Mouse (Mus musculus) ES-E14 (cell line): ENCODE data around the gene Lrrc8e. TPM values are rescaled to one million over a fixed set of nuclear protein-coding genes. Genes with fewer than 3 reads are reported as not detected.

ENCODE experiments used
- DNase-seq: peaks from one replicate; pipeline ENCODE4 v3.0.0-alpha.2; 2013; ENCODE audit warnings: low read depth, low spot score
- H3K27ac ChIP-seq: 2 replicates; pipeline ENCODE4 v1.5.1; 2012; ENCODE audit warnings: low read depth, mild to moderate bottlenecking, low read length, moderate library complexity, mixed read lengths; ENCODE audit not compliant: poor library complexity, insufficient read depth, severe bottlenecking
- H3K36me3 ChIP-seq: 2 replicates; pipeline ENCODE4 v1.6.1; 2012; ENCODE audit warnings: mild to moderate bottlenecking, low read length, moderate library complexity, mixed read lengths; ENCODE audit not compliant: control insufficient read depth, poor library complexity, insufficient read depth, severe bottlenecking
- H3K4me1 ChIP-seq, 2 experiments: fragments of 150-350 bp in 1 of 2; sonication (generic) in 1 of 2; 2 replicates each; pipeline ENCODE4 v1.6.1; 2012; ENCODE audit warnings: low read length in 2 of 2, mild to moderate bottlenecking in 1 of 2, mixed read lengths in 1 of 2; ENCODE audit not compliant: control insufficient read depth in 2 of 2, insufficient read depth in 2 of 2, poor library complexity in 1 of 2
- H3K4me3 ChIP-seq, 2 experiments: fragments of 150-350 bp in 1 of 2; sonication (generic) in 1 of 2; 2 replicates each; pipeline ENCODE4 v1.5.1; 2012; ENCODE audit warnings: low read length in 2 of 2, low read depth in 1 of 2, mild to moderate bottlenecking in 1 of 2, mixed read lengths in 1 of 2; ENCODE audit not compliant: insufficient read depth in 1 of 2, poor library complexity in 1 of 2, severe bottlenecking in 1 of 2
- H3K9ac ChIP-seq: 2 replicates; pipeline ENCODE4 v1.6.1; 2012; ENCODE audit warnings: low read depth, mild to moderate bottlenecking, low read length, mixed read lengths; ENCODE audit not compliant: poor library complexity, insufficient read depth, severe bottlenecking
- H3K9me3 ChIP-seq: fragments of 150-350 bp; sonication (generic); 2 replicates; pipeline ENCODE4 v1.6.1; 2012; ENCODE audit warnings: low read depth, mild to moderate bottlenecking, low read length; ENCODE audit not compliant: control insufficient read depth, insufficient read depth
- CHD2 ChIP-seq: IDR thresholded peaks from 2 replicates; pipeline ENCODE4 v1.6.1; 2014; ENCODE audit warnings: mild to moderate bottlenecking, low read depth, low read length, inconsistent platforms
- HCFC1 ChIP-seq: IDR thresholded peaks from 2 replicates; pipeline ENCODE4 v1.6.1; 2012; ENCODE audit warnings: low read length, inconsistent platforms, borderline replicate concordance; ENCODE audit not compliant: insufficient read depth
- MAFK ChIP-seq: IDR thresholded peaks from 2 replicates; pipeline ENCODE4 v1.6.1; 2014; ENCODE audit warnings: mild to moderate bottlenecking, low read depth, low read length, inconsistent platforms; ENCODE audit not compliant: insufficient read depth
- ZC3H11A ChIP-seq: IDR thresholded peaks from 2 replicates; pipeline ENCODE4 v1.6.1; 2012; ENCODE audit warnings: low read depth, mild to moderate bottlenecking, inconsistent platforms, low read length, borderline replicate concordance
- ZNF384 ChIP-seq: IDR thresholded peaks from 2 replicates; pipeline ENCODE4 v1.6.1; 2012; ENCODE audit warnings: low read depth, low read length, inconsistent platforms
- in situ Hi-C, 2 experiments: fragments of 600-800 bp; cut with MboI; formaldehyde crosslinking; loops; one replicate each; pipeline ENCODE4 v1.15.1; 2025; ENCODE audit warnings: low sequenced_read_pairs in 2 of 2, inconsistent platforms in 1 of 2; ENCODE audit not compliant: unreplicated experiment in 2 of 2
- total RNA-seq: library from RNA; depleted of rRNA; stranded (reverse); fragments of 300-350 nt; gene quantifications from 2 replicates; pipeline ENCODE4 v1.2.3, GENCODE M21; 2012

Lrrc8e gene
- total RNA-seq, 1 experiment, result 0.67 TPM

DNA sequence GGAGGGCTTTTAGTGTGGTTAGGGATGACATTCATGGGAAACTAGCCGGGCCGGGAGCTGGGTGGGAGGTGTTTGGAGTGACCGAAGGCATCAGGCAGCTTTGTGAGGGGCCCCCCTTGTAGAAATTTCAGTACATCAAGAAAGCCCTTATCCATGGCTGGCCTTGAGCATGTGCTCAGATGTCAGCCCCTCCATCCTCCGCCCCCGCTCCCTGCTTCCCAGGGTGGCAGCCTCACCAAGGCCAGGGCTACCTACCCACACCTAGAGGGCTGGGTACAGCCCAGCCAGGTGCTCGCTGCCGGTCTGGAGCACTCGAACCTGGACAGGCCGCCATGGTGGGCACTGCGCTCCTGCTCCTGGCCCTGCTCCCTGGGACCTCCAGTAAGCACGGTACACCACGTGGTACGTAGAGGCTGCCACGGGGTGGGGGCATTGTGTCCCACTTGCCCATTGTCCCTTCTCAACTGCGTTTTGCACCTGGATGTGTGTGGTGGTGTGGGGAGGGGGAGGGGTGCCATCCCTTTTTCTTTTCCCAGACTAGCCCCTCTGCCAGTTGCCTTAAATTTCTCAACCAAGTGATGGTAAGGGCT lies 21.4 kb downstream of the Lrrc8e start, which contains the start of gene Tgfbr3l:
Tgfbr3l (plus strand) TSS at position 264 of the 590 bp plus-strand sequence.
- Histone ChIP-seq H3K9ac (peak within 1 kb of the TSS; percentile 19; the same call in 1 of the 2 replicates), H3K27ac (no peak within 1 kb of the TSS), H3K4me3 (peak within 1 kb of the TSS; percentile 16 to 45; a peak in 2 of 4 replicates), H3K36me3 (peaks cover 29% of the 10 kb centered on the region), H3K4me1 (peaks cover 8 to 16% of the 10 kb centered on the region in 2 experiments; a peak in 2 of 4 replicates), H3K9me3 (no peaks in the 10 kb centered on the region)
- no peak for DNase-seq
- in situ Hi-C loops, result no loop called here
- TF ChIP-seq ZNF384 (no peak), MAFK (no peak), ZC3H11A (no peak), HCFC1 (no peak), CHD2 (no peak)

DNA sequence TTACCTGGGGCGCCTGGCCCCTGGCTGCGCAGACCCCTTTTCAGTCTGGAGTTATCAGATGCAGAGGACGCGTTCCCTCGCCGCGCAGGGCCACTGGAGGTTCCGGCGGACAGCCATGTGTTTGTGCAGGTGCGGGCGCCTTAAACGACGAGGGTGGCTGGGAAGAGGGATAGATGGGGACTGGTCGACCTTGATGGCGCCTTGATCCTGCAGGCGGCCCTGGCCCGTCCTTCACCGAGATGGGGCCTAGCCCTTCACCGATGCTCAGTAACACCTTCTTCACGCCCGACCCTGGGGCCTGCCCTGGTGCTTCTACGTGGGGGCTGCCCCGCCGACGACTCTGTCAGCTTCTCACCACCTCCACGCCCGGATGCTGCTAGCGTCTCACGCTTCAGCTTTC lies 22.6 kb downstream of the Lrrc8e start:
- H3K9me3 ChIP-seq, result no peaks in the 10 kb centered on the region
- no peak overlapping the region for H3K27ac ChIP-seq
- H3K4me3 ChIP-seq, result peak overlapping the region; percentile 16 to 45; a peak in 3 of 4 replicates
- peaks cover 8 to 20% of the 10 kb centered on the region in 2 experiments; a peak in 2 of 4 replicates for H3K4me1 ChIP-seq
- peak overlapping the region; percentile 19 for H3K9ac ChIP-seq
- DNase-seq, result no peak
- peaks cover 17% of the 10 kb centered on the region for H3K36me3 ChIP-seq
- in situ Hi-C loops, result no loop called here
- TF ChIP-seq HCFC1 (no peak), ZC3H11A (no peak), CHD2 (no peak)

DNA sequence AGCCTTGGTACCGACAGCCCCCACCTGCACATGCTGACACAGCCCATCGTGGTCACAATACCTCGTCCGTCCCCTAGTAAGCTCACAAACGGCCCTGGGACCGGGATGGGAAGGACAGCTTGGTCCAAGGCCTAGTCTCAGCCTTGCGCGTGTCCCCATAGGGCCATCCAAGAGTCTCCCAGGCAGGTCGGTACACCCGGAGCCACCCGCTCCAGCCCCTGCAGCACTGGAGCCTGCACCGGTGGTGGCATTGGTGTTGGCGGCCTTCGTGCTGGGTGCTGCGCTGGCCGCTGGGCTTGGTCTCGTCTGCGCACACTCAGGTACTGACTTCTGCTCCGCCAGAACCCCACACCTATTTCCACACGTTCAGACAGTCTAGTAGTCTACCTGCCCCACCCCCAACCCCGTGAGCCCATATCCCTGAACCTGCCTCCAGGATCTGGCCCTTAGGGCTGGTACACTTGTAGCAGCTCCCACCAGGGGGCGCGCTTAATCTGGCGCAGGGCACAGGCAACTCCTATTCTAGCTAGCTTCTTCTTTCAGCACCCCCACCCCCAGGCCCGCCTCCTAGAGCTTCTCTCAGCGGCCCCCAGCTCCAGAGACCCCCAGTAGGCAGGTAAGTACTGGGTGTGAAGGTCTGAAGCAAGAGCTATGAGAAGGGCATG lies 23.8 kb downstream of the Lrrc8e start:
- Histone ChIP-seq H3K9me3 (no peaks in the 10 kb centered on the region), H3K36me3 (peaks cover 15% of the 10 kb centered on the region), H3K4me1 (peaks cover 8 to 21% of the 10 kb centered on the region in 2 experiments; a peak in 2 of 4 replicates), H3K9ac (peak overlapping the region; percentile 19), H3K27ac (no peak overlapping the region), H3K4me3 (peak overlapping the region; percentile 45 to 51; a peak in 2 of 4 replicates)
- in situ Hi-C loops, result no loop called here
- TF ChIP-seq ZNF384, result no peak
- TF ChIP-seq CHD2, result no peak
- TF ChIP-seq HCFC1, result no peak
- TF ChIP-seq MAFK, result no peak
- no peak for DNase-seq

DNA sequence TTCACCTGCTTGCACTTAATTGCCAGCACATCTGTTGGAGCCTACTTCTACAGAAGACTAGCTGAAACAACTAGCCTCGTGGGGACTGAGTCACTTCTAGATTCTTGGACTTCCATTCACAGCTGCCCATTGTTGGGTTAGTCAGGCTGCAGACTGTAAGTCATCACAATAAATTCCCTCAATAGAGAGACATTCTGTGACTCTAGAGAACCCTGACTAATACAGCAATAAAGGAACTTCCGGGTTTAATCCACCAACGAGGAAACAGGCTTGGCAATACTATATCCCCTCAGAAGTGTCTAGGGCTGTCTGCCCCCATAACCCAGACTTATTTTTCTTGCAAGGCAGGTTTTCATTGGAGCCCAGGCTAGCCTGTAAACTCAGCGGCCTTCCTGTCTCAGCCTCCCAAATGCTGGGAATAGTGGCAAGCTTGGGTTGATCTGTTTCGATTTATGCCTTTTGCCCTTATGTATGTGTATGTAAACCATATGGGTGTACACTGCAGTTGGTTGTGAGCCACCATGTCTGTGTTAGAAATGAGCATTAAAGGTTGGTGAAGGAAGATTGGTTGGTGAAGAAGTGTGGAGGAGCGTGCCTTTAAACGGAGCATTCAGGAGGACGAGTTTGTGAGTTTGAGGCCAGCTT lies 25.6 kb downstream of the Lrrc8e start:
- Histone ChIP-seq H3K9ac (peak overlapping the region; percentile 46; the same call in 1 of the 2 replicates), H3K36me3 (peaks cover 7% of the 10 kb centered on the region), H3K9me3 (no peaks in the 10 kb centered on the region), H3K4me1 (peaks cover 8 to 19% of the 10 kb centered on the region in 2 experiments; a peak in 2 of 4 replicates), H3K4me3 (peak overlapping the region in 1 of 2 experiments; percentile 97; a peak in 2 of 4 replicates), H3K27ac (no peak overlapping the region)
- in situ Hi-C loops, result no loop called here
- no peak for TF ChIP-seq MAFK
- no peak for TF ChIP-seq HCFC1
- TF ChIP-seq ZC3H11A, result no peak
- TF ChIP-seq ZNF384, result no peak
- no peak for DNase-seq
